Mouse (Mus musculus) cortical plate, adult 2 months (tissue): Measurements from ENCODE around the gene Wdr26.

Experiments used
- CTCF ChIP-seq: fragments of 200-500 bp; IDR thresholded peaks from 2 replicates; pipeline ENCODE4 v1.5.1; 2011; ENCODE audit warnings: mild to moderate bottlenecking, control low read depth, low read length; ENCODE audit not compliant: insufficient read depth; ENCODE audit errors: extremely low read depth
- POLR2A ChIP-seq: fragments of 200-500 bp; IDR thresholded peaks from 2 replicates; pipeline ENCODE4 v1.6.1; 2011; ENCODE audit warnings: mild to moderate bottlenecking, low read length, control low read depth; ENCODE audit not compliant: insufficient read depth; ENCODE audit errors: extremely low read depth

- TF ChIP-seq POLR2A (no peak), CTCF (no peak)
Observed at GRCm38 (mm10) chr1:181237332-181237731, 25.5 kb upstream of the Wdr26 start.
